Mouse (Mus musculus) large intestine, adult 2 months (tissue): ENCODE data around the gene Oit3. TPM values are rescaled to one million over a fixed set of nuclear protein-coding genes. Genes with fewer than 3 reads are reported as not detected.
"Not testable (repeated sequence)": the region's sequence is repeated elsewhere in the genome, so short reads cannot be mapped to it uniquely, and the experiment has no call there.

Source experiments
- DNase-seq: peaks from one replicate; pipeline ENCODE4 v3.0.0-alpha.2; 2012; ENCODE audit warnings: low read depth, low spot score
- WGBS: fragments of 180-500 bp; shearing (Covaris S2); methylation state at CpG from one replicate; pipeline ENCODE4 v1.1.7; 2018; 5-methylcytosine and 5-hydroxymethylcytosine counted together
- polyA plus RNA-seq: library from polyadenylated mRNA; depleted of rRNA; stranded (reverse); fragments of >200 nt; gene quantifications from 2 replicates; pipeline ENCODE4 v1.2.3, GENCODE M21; 2012

Gene Oit3
- polyA plus RNA-seq, 1 experiment = 0.29 TPM

- WGBS = 94% methylated on average over 18 of the region's 18 CpGs
- DNase-seq = no peak
Observed at GRCm38 (mm10) chr10:59435746-59436145, 5.8 kb downstream of the Oit3 start.

- DNase-seq = no peak
- 35% methylated on average over 6 of the region's 6 CpGs for WGBS
Observed at GRCm38 (mm10) chr10:59430701-59431218, 10.8 kb downstream of the Oit3 start.

- no peak for DNase-seq
Observed at GRCm38 (mm10) chr10:59429448-59430135, 12.0 kb downstream of the Oit3 start.

DNA sequence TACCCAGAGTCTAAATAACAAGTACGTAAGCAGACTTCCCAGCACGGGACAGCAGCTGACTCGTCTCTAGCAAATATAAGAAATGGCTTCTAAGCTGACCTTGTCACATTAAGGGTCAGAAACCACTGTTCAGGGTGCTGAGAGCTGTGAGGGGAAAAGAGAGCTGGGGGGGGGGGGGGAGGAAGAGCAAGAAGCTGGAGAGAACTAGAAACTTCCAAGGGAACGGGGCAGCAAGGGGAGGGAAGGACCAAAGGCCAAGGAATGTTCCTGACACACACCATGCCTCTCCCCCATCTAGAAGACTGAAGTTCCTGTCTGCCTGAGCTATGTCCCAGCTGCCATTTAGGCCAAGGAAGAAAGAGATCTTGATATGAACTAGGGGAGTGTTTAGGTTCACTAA lies 15.2 kb downstream of the Oit3 start:
- whole genome bisulfite sequencing = 84% methylated on average over 4 of the region's 4 CpGs
- DNase-seq = no peak

More at GRCm38 (mm10) chr10:59429448-59430135, 12.0 kb downstream of the Oit3 start:
- WGBS = 76% methylated on average over 16 of the region's 16 CpGs

GRCm38 (mm10) chr10:59425369-59425768 lies 16.2 kb downstream of the Oit3 start:
- no peak for DNase-seq
- 44% methylated on average over 7 of the region's 7 CpGs for WGBS

- WGBS = 81% methylated on average over 3 of the region's 3 CpGs
- no peak for DNase-seq
Observed at GRCm38 (mm10) chr10:59424453-59424852, 17.1 kb downstream of the Oit3 start.

GRCm38 (mm10) chr10:59419516-59419915 lies 22.1 kb downstream of the Oit3 start:
- 82% methylated on average over 4 of the region's 4 CpGs for WGBS
- no peak for DNase-seq

DNA sequence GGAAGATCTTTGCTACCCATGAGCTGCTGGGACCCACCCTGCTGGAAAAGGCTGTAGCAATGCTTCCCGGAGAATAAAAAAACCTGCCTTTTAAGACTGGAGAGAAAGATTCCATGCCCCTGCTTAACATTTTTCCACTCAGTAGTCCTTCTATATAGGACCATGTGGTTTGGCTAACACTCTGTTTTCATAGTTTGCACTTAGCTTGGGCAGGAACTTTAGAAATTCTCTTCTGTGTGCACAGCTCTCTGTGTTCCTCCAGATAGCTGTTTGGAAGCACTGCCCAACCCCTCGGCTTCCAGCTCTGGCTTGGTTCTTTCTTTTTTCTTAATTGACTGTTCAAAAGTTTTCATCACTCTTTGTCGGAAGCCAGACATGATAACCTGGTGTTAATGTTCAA lies 25.0 kb downstream of the Oit3 start:
- no peak for DNase-seq
- WGBS = 78% methylated on average over 3 of the region's 3 CpGs

DNA sequence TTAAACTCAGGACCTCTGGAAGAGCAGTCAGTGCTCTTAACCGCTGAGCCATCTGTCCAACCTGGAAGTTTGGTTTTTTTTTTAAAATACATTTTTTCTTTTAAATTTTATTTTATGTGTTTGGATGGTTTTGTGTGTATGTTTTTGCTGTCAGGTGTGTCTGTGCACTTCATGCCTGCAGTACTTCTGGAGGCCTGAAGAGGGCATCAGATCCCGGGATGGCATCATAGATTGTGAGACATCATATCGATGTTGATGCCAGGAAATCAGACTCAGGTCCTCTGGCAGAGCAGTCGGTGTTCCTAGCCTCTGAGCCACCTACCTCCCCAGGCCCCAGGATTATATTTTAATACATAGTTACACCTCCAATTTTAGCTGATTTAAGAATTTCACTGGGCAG lies 27.9 kb downstream of the Oit3 start:
- whole genome bisulfite sequencing = 92% methylated on average over 4 of the region's 4 CpGs
- DNase-seq = no peak

DNA sequence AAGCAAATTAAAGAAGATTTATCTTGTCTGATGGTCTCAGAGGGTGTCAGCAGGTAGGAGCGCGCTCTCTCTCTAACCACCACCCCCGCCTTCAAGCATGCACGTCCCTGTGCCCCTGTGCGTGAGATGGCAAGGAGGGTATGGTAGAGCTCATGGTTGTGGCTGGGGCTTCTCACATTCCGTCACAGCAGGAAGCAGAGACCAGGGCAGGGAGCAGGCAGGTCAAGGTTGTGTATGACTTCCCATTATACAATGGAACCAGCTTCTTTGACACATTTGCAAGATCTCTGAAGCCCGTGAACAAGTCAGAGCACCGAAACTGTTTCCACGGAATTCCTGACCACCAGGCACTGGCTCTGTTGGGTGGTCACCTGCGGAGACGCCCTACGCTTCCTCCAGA lies 31.3 kb downstream of the Oit3 start:
- 82% methylated on average over 12 of the region's 12 CpGs for WGBS
- DNase-seq = no peak

GRCm38 (mm10) chr10:59408499-59408898 lies 33.1 kb downstream of the Oit3 start:
- 13% methylated on average over 6 of the region's 6 CpGs for WGBS

DNA sequence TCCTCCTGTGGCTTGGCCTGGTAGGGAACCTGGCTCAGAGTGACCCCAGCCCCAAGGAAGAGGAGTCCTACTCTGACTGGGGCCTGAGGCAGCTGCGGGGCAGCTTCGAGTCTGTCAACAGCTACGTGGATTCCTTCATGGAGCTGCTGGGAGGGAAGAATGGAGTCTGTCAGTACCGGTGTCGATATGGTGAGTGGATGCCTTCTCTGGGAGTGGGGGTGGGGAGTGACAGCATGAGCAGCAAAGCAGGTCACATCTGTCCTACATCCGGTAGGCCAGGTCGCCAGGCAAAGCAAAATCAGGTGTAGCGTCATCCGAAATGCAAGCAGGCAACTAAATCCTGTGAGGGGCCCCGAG lies 37.8 kb downstream of the Oit3 start:
- DNase-seq = no peak
- 56% methylated on average over 10 of the region's 10 CpGs for WGBS

More at GRCm38 (mm10) chr10:59408499-59408898, 33.1 kb downstream of the Oit3 start:
- no peak for DNase-seq

GRCm38 (mm10) chr10:59402899-59403792 lies 38.4 kb downstream of the Oit3 start, which contains the start of gene Pla2g12b:
Gene Pla2g12b (plus strand): TSS chr10:59403660.
- 31% methylated on average over 21 of the region's 21 CpGs for WGBS
- DNase-seq = peak; percentile 33

GRCm38 (mm10) chr10:59395461-59395860 lies 46.1 kb downstream of the Oit3 start, which contains the start of gene Gm10273:
Gene Gm10273 (plus strand): TSS chr10:59395632.
- DNase-seq = not testable (repeated sequence)
- WGBS = 96% methylated on average over 13 of the region's 25 CpGs

DNA sequence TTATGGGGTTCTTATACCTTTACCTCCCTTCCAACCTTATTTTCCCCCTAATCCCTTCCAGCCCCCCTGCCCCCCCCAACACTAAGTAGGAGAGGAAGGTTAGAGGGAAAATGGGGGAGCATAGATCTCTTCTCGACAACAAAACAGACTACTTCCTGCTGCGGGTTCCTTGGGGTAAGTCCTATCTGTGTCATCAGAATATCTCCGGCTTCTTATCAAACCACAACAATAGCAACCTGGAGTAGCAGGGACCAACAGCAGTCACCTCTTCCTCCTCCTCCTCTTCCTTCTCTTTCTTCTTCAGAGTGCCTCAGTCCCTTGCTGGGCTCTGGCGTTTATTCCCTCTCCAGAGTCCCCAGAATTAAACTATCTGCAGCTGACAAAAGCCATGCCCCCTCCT lies 49.7 kb downstream of the Oit3 start:
- 22% methylated on average over 4 of the region's 4 CpGs for WGBS

GRCm38 (mm10) chr10:59389652-59390051 lies 51.9 kb downstream of the Oit3 start:
- DNase-seq = no peak
- WGBS = 93% methylated on average over 3 of the region's 3 CpGs

More for the DNA sequence above, 49.7 kb downstream of the Oit3 start:
- DNase-seq = no peak

DNA sequence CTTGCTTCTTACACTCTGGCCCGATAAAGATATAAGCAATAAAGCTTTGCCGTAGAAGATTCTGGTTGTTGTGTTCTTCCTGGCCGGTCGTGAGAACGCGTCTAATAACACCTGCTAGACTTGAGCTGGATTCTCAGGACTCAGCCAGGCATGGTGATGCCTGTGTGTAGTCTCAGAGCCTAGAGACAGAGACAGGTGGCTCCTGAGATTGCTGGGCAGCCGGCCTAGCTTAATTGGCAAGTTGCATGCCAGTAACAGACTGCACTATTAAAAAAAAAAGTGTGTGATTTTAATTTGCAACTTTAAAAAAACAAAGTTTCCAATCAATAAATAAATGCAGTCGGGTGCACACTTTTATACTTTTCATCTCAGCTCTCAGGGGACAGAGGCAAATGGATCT lies 54.6 kb downstream of the Oit3 start:
- 72% methylated on average over 8 of the region's 8 CpGs for WGBS
- DNase-seq = no peak

- DNase-seq = not testable (repeated sequence)
- 89% methylated on average over 6 of the region's 10 CpGs for WGBS
Observed at GRCm38 (mm10) chr10:59381563-59381962, 60.0 kb downstream of the Oit3 start.

DNA sequence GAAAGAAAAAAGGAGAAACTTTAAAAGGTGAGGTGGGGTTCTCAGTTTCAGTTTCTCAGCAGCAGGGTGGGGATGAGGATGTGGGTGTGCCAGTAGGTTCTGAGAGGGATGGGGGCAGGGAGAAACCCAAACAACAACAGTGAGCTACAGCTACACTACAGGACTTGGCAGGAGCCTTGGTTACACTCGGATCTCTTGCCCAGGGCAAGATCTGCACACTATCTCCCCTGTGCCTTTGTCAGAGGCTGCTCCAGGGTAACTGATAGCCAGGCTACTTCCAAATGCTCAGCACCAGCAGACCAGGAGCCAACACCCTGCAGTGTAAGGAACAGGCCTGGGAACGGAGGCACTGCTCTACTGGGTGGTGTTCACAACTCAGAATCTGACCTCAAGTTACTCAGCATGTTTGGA lies 61.2 kb downstream of the Oit3 start:
- DNase-seq = no peak
- WGBS = 69% methylated on average over 2 of the region's 2 CpGs

- DNase-seq = no peak
- 35% methylated on average over 3 of the region's 3 CpGs for WGBS
Observed at GRCm38 (mm10) chr10:59379927-59380326, 61.7 kb downstream of the Oit3 start.
